Mouse (Mus musculus): ENCODE measurements around the gene Igfbp7.

The Igfbp7 gene

DNA sequence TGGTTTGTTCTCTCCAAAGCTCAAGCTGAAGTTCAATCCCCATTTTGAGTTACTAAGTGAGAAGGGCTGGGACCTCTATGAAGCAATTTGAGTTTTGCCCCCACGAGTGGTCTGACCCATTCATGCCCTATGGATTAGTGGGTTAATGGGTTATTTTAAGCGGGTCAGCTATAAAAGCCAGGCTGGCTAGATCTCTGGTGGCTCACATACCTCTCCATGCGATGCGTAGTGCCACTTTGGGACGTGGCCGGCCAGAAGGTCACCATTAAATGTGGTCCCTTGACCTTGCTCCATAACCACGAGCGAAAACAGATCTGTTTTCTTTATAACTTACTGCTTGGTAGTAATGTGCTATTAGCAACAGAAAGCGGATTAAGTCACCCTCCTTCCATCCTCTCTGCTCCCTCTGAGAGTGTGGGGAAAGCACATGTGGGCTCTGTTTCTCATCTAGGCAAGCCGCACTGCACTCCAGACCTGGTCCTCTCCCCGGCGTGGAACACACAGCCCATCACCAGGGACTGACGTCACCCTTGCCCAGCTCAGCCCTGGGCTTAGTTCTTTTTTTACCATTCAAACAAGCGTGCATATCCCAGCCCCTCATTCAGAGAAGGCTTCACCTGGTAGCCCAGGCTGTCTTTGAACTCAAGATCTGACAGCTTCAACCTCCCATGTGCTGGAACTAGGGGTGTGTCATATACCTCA is 28.3 kb downstream of the Igfbp7 start:
- no peak for DNase-seq (ENCODE audit: low read depth)

- no peak for DNase-seq (ENCODE audit: low read depth)
Measured at GRCm38 (mm10) chr5:77378027-77378426, 29.8 kb downstream of the Igfbp7 start.

GRCm38 (mm10) chr5:77375546-77375945 is 32.3 kb downstream of the Igfbp7 start:
- DNase-seq (ENCODE audit: low read depth) = no peak

DNA sequence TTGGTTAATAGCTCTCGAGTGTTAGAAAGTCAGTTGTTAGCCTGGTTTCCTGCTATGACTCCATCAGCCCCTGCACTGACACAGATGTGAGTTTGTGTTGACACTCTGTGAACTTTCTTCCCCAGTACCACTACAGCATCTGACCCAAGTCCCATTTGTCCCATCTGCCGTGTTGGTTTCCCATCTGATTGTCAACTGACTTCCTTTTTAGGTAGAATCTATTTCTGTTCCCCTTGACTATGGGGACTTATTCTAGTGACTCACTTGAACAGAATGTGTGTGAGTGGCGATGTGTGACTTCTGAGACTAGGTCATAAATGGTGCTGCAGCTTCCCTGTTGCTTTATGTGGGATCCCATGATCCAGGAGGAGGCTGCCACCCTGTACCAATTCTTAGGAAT is 32.9 kb downstream of the Igfbp7 start:
- peak; percentile 82 for DNase-seq (ENCODE audit: low read depth)

DNA sequence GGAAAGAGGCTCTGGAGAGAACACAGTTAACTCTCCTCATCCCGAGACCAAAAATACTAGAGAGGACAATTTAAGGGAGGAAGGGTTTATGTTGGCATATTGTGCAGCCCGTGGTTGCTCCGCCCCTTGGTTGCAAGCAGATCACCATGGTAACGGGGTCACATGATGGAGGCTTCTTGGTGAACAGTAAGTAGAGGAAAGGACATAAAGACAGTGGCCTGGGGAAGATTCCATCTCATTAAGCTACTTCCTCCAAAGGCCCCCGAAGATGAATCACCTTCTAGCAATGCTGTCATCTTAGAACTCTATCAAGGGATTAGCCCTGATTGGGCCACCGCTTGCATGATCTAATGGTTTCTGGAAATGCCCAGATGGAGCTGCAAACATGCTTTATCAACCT is 35.1 kb downstream of the Igfbp7 start:
- peak; percentile 91 for DNase-seq (ENCODE audit: low read depth)

GRCm38 (mm10) chr5:77372242-77372641 is 35.6 kb downstream of the Igfbp7 start:
- no peak for DNase-seq (ENCODE audit: low read depth)

GRCm38 (mm10) chr5:77370378-77370892 is 37.4 kb downstream of the Igfbp7 start:
- no peak for DNase-seq (ENCODE audit: low read depth)

DNA sequence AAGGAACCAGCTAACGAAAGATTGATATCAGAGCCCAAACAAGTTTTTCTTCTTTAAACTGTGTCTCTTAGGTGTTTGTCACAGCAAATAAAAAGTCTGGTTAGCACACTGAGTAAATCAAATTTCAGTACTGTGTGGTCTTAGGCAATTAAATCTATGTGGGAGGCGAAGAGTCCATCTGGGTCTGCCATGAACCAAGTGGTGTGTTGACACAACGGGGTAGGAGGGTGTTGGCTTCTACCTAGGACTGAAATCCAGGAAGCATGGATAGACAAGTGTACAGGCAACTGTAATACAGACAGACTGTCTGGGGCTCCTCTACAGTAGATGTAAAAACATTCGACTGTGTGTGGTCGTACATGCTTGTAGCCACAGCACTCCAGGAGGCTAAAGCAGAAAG is 38.4 kb downstream of the Igfbp7 start:
- no peak for DNase-seq (ENCODE audit: low read depth)

- DNase-seq (ENCODE audit: low read depth) = no peak
Measured at GRCm38 (mm10) chr5:77368194-77368593, 39.6 kb downstream of the Igfbp7 start.

DNA sequence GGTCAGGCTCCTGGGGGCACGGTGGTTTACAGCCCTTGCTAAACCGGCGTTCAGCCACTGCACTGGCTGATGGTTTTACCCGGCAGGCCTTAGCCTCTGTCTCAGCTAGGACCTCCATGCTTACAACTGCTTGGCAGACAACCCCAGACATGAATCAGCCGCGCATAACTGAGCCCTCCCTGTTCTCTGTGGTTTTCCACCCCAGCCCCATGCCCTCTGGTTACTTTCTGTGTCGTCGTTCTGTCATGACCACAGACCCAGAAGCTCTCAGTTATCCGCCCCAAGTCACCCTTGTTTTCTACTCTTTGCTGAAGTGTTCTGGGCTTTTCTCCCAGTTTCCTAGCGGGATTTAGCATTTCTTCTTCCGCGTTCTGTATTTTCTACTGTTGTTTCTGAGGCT is 40.2 kb downstream of the Igfbp7 start:
- DNase-seq (ENCODE audit: low read depth) = peak; percentile 81

DNA sequence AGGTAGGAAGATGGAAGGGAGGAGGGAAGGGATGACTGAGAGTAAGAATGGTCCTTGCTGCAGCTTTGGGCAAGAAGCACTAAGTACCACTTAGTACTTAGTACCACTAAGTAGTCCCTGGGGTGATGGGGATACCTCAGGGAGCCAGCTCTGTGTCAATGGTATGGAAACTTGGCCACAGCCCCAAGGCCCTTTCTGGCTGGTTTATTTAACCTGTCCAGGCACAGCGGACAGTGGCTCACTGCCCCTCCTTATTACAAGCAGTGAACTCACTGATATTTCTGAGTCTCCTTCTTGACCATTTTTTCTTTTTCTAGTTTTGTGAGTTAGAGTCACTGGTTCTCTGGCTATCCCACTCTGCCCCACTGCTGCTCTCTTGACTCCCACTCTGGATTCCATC is 40.7 kb downstream of the Igfbp7 start:
- DNase-seq (ENCODE audit: low read depth) = no peak

DNA sequence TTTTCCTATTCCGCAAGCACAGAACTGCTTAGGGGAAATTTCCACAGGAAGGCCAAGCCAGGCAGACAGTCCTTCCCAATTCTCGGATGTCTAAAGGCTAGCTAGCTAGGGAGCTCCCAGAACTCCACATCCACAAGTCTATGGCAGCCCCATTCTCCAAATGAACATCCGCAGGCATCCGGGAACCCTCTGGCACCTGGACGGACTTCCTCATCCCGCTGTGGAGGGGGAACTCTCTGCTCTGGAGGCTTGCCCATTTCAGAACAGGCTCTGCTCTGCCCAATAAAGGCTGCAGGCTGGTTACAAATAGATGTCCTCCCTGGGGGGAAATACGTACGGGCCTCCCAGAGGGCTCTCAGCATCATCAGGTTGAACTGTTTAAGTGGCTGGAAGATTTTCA is 41.5 kb downstream of the Igfbp7 start:
- DNase-seq (ENCODE audit: low read depth) = no peak

- no peak for DNase-seq (ENCODE audit: low read depth)
Measured at GRCm38 (mm10) chr5:77364443-77365038, 43.3 kb downstream of the Igfbp7 start.

- no peak for DNase-seq (ENCODE audit: low read depth)
Measured at GRCm38 (mm10) chr5:77363650-77364049, 44.2 kb downstream of the Igfbp7 start.

DNA sequence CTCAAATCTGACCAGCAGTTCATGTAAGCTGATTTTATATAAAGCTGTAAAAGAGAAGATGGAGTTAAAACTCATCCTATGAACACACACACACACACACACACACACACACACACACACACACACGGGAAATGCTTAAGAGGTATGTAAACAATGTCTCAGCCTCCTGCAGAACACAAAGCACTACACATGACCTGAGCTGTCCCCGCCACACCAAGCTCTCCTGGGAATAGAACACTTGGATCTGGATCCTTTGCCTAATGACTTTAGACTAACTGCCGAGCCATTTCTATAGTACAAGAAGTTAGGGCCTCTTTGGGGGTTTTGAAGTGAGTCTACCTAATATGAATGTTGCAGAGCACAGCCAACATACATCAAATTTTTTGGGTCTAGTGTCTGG is 45.7 kb downstream of the Igfbp7 start:
- no peak for DNase-seq (ENCODE audit: low read depth)

DNA sequence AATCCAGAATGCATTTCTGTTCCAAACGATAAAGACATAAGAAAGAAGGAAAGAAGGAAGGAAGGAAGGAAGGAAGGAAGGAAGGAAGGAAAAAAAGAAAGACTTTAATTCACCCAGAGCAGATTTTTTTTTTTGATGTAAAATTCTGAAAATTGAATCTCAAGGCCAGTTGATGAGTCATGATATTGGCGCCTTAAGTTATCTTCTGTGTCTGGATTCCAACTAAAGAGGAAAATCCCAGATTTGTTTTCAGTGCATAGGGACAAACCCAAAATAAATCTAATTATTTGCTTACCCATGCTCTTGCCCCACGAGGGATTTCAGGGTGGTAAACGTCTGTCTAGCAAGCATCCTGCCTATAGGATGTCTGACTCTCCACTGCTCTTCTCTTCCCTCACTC is 46.8 kb downstream of the Igfbp7 start:
- no peak for DNase-seq (ENCODE audit: low read depth)

DNA sequence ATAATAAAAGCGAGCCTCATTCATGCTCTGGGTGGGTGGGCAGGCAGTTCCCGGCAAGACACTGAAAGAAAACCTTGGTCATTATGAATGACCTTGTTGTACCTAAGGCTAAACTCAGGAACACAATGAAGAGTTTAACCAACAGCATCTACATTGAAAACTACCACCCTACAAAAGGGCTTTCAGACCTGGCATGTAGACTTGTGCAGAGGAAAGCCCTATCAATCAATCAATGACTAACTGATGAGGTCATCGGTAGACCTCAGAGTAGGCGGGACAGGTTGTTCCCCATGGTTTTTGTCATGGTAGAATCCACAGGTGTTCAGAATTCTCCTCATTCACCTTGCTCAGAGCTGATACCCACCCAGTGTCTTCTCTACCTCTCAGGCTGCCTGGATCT is 47.9 kb downstream of the Igfbp7 start:
- no peak for DNase-seq (ENCODE audit: low read depth)

DNA sequence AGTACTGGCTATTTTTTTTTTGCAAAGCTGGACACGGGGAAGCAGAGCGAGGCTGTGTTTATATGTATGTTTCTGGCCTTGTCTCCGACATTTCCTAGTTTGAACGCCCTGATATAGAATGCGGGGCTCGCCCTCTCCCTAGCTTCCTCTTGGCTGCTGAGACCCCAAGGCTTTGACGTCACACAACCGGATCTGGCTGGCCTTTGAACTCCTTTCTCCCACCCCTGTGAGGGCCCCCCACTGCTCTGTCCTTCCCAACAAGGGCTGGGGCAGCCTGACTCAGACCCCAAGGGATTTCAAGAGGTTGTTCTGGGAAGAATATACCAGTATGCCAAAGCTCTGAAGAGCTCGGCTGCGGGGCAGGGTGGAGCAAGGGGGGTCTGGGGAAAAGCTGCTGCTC is 49.5 kb downstream of the Igfbp7 start:
- no peak for DNase-seq (ENCODE audit: low read depth)

- no peak for DNase-seq (ENCODE audit: low read depth)
Measured at GRCm38 (mm10) chr5:77357405-77358149, 50.3 kb downstream of the Igfbp7 start.

DNA sequence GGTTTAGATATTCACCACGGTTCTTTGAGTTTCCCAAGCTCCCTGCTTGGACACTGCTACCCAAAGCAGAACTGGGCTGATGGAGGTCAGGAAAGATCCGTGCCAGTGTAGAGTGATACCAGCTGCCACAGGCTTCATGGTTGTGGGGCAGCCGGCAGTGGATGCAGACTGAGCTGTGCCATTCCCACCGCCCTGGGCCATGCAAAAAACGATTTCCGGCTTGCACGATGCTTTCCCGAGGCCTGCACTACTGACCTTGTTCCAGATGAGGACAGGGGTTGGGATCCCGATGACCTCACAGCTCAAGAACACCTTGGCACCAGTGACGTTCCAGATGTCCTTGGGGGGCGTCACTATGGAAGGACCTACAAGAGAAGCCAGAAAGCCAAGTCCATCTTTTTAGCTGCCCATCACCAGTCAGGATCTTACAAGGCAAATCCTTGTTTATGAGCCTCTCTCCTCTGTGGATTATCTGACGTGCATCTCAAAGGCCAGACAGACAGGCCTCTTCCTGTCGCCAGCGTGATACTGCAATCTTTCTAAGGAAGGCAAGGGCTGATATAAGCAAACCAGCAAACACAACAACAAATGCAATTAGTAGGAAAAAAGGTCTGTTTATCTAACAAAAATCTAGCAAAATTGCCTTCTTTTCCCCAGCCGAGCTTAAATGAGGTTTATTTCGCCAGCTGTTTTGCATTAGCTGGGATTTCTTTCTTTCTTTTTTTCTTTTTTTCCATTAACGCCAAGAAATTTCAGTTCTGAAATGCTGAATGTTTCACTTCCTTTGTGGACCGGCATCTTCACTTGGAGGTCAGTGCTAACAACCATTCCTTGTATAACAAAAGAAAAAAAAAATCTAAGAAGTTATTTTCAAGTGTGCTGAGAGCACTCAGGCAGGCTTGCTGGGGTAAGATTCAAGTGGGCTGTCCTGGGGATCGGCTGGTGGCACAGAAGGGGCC is 52.3 kb downstream of the Igfbp7 start:
- DNase-seq (ENCODE audit: low read depth) = no peak

DNA sequence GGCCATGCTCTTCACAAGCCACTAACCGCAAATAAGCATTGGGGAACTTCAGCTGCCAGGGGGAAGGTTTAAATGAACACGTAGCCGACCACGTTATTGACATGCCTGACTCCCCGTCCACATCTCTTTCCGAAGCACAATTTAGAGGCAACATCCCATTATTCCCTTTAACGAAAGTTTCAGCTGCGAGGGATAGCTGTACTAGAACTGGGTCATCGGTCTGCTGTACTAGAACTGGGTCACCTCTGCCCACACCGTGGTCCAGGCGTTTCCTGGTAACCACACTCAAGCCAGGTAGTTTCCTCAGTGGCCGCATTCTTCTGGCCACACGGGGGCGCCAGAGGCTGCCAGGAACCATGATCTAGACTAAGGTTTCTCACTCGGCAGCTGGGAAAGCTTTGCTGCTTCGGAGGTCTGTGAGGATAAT is 53.5 kb downstream of the Igfbp7 start:
- DNase-seq (ENCODE audit: low read depth) = peak; percentile 85

DNA sequence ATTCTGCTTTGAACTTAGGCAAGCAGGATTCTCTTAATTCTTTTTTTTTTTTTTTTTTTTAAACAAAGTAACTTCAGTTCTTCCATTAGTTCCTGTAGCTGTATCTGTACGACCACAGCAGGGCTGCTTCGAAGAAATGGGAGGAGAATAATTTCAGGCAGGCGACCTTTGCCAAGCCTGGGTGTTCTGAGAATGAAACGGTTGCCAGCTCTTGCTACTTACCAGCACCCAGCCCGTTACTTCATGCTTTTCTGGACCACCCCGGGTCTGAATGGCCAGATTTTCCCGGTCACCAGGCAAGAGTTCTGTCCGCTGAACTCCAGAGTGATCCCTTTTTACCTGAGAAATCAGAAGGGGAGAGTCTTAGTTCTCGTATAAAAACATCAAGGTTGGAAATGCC is 56.1 kb downstream of the Igfbp7 start:
- DNase-seq (ENCODE audit: low read depth) = no peak
